Mouse (Mus musculus): ENCODE measurements around the gene Slc30a3.

The Slc30a3 gene

DNA sequence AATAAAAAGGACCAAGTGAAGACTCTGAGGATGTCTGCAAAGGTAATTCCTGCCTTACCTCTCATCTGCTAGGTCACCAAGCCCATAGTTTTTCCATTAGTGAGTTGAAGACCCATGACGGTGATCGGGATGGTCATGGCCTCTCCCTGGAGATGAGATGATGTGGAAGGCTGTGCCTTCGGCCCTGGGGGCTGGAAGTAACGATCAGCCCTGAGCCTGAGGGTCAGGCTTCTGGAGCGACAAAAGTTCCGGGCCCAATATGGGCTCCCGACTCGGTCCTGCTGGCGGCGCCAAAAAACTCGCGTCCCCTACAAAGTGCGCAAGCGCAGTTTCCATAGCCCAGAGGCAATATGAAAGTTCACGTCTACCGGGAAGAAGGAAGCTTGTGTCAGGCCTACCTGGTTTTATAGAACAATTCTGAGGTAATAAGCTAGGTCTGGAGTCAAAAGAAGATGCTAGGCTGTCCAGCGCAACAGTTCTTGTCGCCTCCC lies at the start of gene Slc30a3:
Slc30a3 (minus strand) TSS at position 238 of the 491 bp plus-strand sequence.
- DNase-seq, result no peak

DNA sequence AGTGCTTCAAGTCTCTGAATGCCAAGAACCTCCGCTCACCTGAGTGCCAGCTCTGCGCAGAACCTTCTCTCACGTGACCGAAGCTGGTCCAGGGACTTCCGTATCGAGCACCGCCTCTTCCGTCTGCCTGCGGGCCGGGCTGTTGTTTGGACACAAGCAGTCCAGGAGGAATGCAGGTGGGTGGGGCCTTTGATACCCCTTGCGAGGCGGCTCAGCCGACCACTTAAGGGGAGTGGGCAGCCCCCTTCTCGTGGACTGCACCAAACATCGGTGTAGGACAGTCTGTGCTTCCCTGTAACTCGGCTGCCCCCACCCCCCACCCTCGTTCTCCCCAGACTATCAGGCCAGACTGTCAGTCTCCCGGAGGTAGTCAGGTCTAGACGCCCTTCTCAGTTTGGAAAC lies 46.1 kb upstream of the Slc30a3 start, which contains the start of gene Mpv17:
Mpv17 (minus strand) TSS at position 100 of the 402 bp plus-strand sequence.
- peak; percentile 90 for DNase-seq

DNA sequence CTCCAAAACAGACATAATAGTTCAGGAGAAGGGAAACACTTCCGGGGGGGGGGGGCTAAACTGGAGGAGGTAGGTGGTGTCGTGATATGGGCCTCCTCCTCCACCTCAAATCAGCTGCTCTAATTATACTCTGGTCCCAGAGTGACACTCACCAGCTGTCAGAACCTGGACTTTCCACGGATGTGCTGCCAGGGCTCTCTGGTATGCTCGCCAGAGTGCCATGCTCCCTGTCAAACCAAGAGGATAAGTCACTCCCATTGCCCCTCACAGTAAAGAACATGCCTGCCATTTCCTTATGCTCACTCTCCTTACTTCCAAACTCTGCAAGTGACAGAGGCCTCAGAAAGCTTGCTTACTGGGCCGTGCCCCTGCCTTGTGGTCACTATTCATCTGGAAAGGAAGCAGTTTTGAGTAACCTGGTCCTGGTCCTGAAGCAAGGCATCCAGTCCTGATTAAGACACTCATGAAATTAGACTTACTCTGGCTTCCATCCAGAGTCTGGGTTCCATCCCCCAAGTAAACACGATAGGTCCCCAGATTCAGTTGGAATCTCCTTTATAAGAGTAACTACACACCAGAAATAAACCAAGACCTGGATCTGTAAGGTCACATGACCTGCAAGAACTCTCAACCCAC lies 45.6 kb upstream of the Slc30a3 start:
- DNase-seq, result no peak

DNA sequence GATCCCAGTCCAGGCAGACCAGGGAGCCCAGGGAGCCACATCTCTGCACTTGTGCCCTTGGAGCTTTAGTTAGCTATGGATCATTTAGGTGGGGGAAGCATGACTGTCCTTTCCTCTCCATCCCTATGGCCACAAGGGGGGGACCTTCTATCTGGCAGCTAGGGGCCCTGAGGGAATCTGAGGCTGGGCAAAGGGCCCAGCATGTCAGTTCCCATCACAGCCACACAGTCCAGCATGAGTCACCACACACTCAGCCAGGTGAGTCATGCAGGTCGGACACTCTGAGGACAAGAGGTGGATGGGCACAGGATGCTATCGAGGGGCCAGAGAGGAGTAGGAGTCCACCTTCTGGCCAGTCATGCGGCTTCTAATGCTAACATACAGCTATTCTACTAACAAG lies 43.7 kb upstream of the Slc30a3 start:
- peak; percentile 68 for DNase-seq

DNA sequence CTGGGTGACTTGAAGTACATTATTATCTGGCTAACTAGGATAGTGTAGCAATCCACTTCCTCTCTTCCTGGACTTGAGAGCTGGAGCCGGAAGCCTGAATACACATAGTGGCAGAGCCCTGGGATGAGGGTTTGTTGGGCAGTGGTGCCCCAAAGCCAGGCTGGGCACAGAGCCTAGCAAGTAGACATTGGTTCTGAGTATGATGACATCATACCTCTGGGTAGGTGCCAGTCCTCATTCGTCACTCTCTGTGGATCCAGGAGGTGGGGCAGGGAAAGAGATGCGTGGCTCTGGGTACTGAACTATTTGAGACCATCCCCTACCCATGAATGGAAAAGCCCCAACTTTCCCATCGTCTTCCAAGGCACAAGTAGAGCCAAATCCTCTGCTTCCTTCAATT lies 41.7 kb upstream of the Slc30a3 start:
- DNase-seq, result peak; percentile 31

DNA sequence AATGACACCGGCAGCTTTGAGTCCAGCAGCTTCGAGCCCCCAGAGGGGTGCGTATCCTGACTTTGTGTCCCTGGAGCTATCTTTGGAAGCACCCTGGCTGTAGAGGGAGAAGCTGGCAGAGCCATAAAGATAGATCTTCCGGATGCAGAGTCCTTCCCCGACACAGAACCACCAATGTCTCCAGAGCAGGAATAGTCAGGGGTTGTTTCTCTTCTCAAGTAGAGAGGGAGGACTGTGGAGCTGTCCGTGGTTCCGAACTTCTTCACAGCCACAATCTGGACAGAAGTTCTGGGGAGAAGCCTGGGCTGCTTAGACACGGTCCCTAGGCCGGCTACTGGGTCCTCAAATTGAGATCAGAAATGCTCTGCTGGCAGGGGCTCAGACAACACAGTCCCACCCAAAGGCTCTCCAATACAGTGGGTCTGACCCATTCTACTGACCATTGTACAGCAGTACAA lies 31.0 kb upstream of the Slc30a3 start:
- DNase-seq, result no peak

DNA sequence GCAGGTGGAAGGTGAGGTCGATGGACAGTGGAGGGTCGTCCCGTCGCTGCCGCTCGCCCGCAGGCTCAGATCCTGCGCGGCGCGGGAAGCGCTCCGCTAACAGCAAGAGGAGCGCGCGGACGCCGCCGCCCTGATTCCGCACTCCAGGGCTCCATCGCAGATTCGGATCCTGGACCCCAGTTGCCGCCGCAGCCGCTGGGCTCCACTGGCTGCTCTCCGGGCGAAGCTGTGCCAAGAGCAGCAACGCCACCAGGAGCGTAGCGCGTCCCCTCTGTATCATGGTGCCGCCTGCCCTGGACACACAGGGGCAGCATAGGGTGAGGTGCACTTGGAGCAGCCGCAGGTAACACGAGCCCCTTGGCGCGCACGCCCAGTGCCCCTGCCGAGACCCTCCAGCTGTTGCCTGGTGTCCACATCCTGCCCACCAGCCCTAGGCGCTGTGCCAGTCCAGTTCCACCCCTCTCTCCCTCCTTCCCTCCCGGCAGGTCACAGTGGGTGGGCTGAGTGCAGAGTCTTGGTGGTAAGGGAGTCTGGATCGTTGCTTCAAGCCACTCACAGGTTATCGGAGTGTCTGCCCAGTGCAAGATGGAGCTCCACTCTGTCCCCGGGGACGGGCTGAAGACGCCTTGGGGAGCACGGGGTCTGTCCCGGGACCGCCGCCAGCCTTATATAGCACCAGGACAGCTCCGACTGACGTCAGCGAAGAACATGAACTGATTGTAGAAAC lies 30.4 kb upstream of the Slc30a3 start, which contains the start of gene Ucn:
Ucn (minus strand) TSS at position 589 of the 727 bp plus-strand sequence.
- no peak for DNase-seq

DNA sequence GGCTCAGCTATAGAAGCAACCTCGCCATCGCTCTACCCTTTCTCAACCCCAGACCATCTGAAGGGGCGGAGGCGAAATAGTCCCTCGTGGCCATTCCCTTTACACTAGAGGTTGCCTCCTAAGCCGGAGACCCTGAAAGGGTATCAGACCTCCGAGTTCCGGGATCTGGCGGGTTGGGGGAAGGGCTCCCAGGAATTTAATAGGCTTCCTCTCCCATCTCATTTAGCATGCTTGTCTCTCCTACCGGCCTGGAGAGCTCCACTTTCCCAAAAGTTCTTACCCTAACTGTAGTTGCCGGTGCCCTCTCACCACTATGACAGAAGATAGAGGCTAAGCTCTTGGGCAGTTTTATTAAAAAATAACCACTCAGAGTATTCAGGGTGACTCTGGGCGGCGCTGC lies 29.6 kb upstream of the Slc30a3 start:
- no peak for DNase-seq

DNA sequence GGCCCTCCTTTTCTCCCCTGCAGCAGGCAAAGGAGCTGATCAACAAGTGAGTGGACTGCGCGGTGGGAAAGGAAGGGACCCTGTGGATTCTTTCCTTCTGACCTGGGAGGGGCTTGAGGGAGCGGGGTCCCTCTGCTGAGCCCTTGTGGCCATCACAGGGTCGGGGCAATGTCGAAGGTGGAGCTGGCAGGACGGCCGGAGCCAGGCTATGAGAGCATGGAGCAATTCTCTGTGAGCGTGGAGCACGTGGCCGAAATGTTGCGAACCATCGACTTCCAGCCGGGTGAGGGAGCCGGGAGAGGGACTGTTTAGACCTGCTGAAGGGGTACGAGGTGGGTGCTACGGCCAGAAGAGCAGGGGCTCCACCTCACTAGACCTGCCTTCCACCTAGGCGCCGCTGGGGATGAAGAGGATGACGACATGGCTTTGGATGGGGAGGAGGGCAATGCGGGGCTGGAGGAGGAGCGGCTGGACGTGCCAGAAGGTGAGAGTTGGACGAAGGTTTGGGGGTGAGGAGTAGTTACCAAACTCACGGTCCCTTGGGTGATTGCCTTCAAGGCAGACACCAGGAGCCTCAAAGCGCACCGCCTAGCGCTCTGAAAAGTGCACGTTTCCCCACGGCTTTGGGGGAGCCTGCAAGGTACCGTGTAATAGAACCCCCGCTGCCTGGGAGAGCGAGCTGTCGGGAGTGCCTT lies 28.8 kb upstream of the Slc30a3 start:
- DNase-seq, result no peak

DNA sequence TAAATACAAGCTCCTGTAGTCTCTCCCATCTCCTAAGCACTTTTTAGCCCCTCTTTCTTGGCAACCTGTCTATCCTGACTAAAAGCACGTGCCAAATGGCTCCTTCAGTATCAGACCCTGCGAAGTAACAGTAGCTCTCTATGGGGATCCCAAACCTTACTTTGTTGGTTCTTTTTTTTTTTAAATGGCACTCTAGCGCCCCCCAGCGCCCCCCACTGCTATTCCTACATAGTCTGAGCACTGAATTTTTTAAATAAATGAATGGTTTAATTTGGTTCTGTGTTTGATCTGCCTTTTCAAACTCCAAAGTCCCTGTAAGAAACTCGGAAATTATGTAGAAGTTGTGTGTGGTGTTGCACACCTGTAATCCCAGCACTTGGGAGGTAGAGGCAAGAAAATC lies 18.0 kb upstream of the Slc30a3 start:
- no peak for DNase-seq

DNA sequence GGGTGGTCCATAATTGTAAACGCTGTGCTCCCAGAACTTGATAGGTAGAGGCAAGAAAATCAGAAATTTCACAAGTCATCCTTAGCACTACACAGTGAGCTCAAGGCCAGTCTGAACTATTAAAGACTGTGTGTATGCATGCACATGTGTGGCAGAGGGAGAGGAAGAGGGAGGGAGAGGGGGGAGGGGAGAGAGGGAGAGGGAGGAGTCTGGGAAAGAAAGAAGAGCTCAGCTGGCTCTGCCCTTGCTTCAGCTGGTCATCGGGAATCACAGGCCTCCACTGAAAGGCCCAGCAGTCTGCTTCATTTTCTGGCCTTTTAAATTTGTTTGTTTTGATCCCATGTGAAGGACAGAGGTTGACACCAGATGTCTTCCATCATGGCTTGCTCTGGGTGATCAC lies 15.4 kb upstream of the Slc30a3 start:
- no peak for DNase-seq

DNA sequence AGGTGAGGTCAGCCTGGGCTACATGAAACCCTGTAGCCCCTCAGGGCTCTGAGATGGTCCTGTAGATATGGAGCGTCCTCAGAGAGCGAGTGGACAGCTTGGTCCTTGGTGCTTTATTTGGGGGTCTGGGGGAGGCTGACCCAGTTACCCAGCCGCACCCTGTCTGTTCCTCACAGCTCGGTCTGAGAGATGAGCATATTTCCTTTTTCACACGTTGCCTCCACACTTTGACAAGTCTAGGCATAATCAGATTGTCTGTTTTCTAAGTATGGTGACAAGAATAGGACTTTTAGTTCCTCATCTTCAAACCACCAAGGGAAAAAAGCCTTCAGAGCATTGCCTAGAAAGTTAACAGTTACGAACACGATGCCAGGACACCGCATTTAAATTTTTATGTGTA lies 13.1 kb upstream of the Slc30a3 start:
- no peak for DNase-seq

DNA sequence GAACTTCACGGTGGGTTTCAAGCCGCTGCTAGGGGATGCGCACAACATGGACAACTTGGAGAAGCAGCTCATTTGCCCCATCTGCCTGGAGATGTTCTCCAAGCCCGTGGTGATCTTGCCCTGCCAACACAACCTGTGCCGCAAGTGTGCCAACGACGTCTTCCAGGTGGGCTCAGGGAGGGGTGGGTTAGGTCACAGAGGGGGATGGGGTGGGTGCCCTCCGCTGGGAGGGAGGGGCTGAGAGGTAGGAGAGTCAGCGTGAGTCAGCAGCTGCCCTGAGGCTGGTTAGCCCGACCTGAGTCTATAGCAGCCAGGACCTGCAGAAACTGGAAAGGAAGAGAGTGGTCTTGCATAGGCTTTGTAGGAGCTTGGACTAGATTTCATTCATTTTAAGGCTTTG lies 8.9 kb upstream of the Slc30a3 start:
- DNase-seq, result no peak

DNA sequence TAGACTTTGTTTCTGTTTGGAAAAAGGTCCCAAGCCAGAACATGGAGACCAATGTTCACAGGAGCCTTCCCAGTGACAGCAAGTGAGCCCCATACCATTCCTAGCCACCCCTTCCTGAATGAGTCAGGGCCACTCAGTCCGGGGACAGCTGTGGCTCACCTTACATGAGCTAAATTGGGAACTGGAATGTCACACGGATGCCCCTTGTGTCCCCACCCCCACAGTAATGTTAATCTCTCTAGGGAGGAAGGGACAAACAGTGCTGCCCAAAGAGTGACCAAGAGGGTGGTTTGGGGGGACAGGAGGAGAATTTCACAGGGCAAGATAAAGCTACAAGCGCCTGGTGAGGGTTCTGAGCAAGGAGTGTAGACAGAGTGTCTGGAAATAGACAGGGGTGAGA lies 8.3 kb upstream of the Slc30a3 start, which contains the start of gene Trim54:
Trim54 (plus strand) TSS at position 359 of the 400 bp plus-strand sequence.
- DNase-seq, result no peak

DNA sequence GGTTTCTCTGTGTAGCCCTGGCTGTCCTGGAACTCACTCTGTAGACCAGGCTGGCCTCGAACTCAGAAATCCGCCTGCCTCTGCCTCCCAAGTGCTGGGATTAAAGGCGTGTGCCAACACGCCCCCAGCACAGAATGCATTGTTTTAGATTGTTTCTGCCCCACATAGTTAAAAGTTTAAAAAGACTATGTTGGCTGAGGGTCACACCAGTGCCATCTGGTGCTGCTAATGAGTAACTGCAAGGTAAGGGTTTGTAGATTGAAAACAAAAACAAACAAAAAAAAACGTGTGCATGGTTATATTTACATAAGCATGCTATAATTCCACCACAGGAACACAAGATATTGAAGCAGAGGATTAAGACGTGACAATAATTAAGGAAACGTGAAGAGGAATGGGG lies 2.7 kb upstream of the Slc30a3 start:
- DNase-seq, result no peak

DNA sequence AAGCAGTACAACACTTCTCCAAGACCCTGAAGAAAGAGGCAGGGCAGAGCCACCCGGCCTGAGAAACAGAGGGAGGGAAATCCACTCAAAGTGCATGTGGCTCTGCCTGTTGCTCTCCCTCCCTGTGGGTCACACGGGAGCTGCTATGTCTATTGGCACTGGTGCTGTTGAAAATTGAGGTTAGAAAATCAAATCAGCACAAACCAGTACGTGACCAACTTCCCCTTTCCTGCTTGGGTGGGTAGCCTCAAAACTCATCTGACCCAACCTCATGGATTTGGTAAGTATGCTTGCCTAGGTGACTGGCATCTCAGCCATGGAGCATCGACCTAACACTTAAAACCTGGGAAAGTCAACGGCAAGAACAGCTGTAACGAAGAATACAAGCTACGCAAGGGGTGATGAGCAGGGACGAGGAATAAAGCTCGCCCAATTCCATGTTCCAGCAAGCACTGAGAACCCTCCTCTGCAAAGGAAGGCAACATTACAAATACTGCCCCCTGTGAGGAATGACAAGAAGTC lies 2.2 kb downstream of the Slc30a3 start, which contains the start of gene Dnajc5g:
Dnajc5g (plus strand) TSS at position 472 of the 522 bp plus-strand sequence.
- no peak for DNase-seq

DNA sequence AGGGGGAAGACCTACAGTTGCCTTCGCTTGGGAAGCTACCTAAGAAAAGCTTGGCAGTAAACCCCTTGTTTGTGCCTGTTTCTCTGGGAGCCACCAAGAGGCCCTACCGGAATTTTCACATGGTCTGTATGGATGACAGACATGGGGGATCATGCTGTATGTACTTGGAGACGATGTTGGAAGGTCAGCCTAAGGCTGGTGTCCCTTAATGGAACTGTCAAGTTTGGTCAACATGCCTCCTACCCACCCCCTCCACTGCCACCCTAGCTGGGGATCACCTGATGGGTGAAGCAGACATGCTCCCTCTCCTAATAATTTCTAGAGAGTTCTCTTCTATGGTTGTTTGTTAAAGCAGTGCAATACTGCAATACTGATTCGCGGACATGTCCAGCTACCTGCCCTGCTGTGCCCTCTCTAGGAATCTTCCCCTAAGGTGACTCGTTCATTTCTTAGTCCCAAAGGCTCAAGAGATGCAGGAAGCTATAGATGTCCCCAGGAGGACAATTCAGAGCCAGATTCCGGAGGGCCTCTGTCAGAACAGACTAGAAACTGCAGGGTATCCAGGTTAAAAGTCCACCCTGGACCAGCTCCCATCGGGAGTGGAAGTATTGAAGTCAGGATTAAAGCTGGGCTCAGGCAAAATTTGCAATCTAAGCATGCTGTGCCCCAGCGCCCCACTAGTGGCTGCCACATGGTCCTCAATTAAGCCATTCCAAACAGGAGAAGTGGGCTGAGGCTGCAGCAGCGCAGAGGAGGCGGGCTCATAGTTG lies 12.1 kb downstream of the Slc30a3 start:
- DNase-seq, result no peak

DNA sequence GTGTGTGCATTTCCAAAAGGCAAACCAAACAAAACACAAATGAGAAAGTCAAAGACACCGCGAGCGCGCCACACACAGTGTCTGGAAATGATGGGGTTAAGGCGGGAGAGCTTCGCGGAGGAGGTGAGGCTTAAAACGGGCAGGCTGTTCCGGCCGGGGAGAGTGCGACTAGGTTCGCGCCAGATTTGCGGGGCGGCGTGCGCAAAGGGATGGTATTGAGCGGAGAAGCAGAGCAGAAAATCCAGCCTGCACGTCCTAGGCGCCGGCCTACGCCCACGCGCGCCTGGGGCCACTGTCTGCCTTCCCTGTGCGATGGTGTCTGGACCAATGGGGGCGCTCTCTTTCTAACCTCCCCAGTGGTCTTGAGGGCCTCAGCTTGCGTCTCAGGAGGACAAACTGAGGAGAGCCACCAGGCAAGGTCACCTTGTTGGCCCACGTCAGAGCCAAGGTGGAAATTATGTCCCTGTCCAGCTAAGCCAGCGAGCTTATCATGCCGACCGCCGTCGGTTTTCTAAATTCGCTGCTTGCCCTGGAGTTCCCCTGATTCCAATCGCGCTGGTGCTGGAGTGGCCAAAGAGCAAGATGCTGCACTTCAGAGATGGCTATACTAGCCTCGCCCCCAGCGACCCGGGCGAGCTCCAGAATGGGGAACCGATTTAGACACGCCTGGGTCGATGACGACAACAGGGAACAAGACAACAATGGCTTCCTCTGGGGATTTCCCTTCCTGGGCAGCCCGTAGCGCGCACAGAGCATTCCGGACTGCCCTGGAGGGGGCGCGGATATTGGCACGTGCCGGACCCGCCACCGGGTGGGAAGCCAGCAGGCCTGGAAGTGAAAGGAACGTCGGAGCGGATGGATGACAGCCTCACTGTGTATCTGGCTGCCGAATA lies 13.0 kb downstream of the Slc30a3 start:
- no peak for DNase-seq

DNA sequence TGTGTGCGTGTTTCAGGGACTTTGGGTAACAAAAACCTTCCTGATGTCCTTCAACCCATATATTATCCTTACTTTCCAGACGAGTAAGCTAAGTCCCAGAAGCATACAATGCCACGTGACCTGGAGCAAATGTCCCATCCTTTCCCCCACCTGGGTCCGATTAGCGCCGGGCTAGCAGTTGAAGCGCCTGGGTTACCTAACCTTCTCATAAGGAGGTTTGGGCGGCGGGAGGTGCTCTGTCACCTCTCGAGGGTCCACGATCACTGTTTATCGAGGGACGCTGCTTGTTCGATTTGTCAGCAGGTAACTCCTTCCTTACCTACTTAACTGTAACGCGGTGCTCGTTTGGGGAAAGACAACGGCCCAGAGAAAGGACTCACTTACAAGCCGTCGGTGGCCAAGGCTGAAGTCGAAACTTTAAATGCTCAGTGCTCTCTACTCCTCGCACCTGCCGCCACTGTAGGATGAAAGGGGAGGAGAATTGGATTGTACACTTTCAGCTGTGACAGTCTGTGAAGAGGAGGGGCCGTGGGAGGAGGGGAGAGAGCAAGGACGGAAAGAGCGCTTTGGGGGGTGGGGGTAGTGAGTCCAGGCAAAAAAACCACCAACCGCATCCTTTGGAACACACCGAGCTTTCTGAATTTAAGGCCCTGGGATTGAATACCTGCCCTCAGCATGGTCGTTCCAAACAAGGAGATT lies 13.8 kb downstream of the Slc30a3 start:
- no peak for DNase-seq

DNA sequence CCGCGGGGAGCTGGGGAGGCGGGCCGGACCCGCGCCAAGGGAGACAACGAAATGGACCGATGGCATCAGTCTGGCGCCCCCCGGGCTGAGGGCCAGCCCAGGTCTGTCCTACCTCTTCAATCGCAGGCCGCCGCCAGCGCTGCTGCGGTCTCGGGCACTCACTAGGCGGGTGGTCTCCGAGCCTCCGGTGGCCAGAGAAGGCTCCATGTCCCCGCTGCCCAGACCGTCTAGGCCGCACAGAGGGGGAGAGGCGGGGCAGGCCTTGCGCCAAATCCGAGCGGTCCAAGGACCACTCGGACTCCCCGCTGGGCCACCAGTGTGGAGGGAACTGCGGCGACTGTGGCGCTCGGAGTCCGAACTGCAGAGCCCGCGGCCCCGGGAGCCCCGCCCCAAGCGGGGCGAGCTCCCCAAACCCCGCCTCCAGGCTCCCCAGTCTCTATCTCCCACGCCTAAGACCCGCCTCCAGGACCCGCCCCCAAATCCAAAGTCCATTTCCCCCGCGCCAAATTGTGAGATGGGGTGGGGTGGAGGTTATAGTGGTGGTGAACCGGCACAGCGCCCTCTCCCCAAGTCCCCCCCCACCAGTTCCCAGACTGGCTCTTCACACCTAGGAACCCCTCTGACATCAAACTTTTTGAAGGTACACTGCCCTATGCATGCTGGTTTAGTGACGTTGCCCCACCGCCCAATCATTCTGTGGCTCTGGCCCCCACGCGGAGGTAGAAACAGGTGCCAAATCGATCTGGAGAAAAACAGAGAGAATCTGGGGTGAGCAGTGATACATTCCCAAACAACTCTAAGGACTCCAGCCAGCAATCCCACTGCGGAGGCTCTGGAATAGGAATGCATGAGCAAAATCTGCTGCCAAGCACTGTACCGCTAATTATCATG lies 14.6 kb downstream of the Slc30a3 start:
- no peak for DNase-seq

Data from cerebellum, adult 9-11 months (tissue).